Mouse (Mus musculus) regulatory T cell (primary cell): Measurements from ENCODE around the gene Mtrf1.
"Not testable (repeated sequence)": the region's sequence is repeated elsewhere in the genome, so short reads cannot be mapped to it uniquely, and the experiment has no call there.

Experiments
- in situ Hi-C: fragments of 300-600 bp; cut with MboI, MseI; formaldehyde crosslinking; loops from one replicate; pipeline ENCODE4 v1.15.1; 2025; ENCODE audit warnings: high pct_unique_total_duplicates

Gene Mtrf1

DNA sequence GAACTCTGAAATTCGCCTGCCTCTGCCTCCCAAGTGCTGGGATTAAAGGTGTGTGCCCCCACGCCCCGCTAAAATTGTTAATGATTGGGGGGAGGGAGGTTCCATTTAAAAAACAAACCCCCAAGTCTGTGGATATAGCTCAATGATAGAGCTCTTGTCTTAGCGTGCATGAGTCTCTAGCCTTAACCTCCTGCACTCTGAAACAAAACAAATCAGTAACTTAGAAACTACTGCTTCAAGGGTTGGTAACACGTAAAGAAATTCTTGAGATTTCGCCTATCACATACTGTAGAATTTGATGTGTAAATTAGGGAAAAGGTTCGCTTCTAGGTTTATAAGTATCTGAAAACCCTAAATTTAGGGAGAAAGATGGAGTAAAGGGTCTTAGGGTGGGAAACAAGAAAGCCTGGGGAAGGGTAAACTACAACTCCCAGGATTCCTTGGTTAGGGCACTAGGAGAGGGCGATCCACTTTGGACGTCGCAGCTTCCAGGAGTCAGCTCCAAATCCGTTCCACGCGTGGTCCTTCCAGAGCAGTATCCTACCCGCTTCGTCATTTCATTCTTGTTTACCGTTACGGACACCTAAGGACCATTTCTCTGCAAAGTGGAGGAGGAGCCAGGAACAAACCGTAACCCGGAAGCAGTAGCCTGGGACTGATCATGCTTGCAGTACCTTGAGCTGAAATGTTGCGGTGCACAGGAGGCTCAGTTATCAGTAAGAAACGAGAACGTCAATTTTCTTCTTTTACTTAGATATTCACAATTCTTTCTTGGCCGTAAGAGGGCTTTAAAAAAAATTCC is at the start of gene Mtrf1:
Gene Mtrf1, plus strand, starts transcription at position 452 of the 802 bp plus-strand sequence.
- in situ Hi-C loops: loop anchor here (10.0 kb wide), 1 partner anchor 187 kb away; the partner anchor contains the start of gene Sugt1

DNA sequence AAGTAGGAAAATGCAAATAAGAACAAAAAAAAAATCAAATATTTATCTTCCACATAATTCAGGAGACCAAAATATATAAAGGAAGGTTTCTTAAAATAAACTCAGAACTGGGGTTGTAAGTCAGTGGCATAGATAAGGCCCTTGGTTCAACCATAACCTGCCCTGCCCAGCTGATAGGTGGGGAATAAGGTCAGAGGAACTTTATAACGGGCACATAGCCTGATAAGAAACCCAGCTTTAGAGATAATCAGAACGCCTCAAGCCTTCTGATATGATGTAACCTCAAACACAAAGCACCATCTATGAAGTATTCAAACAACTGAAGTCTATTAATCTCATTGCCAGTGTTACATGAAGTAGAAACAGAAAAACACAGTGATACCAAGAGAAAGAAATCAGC is 39.5 kb upstream of the Mtrf1 start:
- in situ Hi-C loops: no loop called here

DNA sequence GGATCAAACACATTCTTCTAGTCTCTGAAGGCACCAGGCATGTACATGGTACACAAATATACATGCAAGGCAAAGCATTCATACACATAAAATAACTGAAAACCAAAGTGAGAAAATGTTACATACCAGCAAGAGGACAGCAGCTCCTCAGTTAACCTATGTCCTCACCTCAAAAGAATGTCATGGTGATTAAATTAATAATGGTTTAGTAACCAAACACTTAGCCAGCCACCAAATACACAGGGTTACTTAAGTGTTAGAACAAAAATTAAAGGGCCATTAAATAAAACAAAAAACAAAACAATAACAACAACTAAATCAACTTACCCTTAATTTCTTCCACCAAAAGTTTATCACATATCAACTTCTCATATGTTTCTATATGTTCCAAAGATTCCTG is 20.5 kb upstream of the Mtrf1 start:
- in situ Hi-C loops: loop anchor here (5.0 kb wide), 1 partner anchor 35 kb away; no protein-coding TSS in a partner anchor

DNA sequence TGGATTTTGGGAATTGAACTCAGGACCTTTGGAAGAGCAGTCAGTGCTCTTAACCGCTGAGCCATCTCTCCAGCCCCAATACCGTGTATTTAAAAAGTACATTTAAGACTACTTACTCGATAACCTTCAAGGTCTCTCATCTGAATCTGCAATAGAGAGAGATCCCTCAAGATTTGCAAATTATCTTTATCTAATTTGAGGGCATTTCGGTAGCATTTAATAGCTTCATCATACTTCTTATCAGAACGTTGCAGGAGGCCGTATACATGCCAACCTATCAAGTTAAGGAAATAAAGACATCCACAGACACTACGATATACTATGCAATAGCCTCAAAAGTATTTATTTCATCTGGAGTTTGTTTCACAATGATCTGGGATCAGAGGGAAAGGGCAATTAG is 14.5 kb upstream of the Mtrf1 start:
- in situ Hi-C loops: no loop called here

DNA sequence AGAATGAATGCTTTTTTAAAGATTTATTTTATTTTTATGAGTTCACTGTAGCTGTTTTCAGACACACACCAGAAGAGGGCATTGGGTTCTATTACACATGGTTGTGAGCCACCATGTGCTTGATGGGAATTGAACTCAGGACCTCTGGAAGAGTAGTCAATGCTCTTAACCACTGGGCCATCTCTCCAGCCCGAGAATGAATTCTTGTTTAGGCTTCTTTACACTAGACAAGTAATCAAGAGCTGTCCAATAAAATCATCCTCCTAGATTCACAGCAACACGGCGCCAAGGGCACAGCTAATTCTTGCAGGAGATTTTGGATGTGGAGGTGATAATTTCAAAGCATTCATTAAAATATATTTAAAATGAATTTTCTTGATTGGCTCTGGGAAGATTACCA is 9.3 kb upstream of the Mtrf1 start:
- in situ Hi-C loops: no loop called here

DNA sequence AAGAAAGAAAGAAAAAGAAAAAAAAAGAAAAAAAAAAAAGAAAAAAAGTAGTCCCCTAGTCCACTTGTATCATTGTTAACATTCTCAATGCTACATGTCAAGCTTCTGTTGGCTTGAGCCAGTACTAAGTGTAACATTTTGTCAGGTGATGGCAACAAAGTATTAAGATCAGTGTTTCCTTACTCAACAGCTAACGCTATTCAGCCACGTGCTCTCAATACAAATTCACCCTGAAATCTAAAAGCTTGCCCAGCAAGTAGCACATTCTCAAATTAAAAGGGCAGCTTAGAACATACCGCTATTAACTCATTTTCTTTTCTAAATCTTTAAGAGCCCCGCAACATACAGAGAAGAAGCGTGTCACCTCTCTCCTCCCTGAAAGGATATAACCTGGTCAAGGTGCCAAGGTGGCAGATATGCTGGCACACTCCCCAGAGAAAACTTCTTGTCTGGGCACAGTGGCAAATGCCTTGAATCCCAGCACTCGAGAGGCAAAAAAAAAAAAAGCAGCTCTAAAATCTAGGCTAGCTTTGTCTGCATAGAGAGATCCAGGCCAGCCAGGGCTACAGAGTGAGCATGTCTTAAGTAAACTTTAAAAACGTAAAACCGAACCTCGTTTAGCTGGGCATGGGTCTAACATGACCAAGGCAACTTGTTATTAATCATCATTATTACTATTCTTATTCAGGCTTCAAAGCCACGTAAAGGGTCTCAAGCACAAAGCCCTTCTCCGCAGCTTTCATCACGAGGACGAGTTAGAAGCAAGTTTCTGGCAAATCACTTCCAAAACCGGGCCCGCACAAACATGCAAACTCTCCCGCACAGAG is 7.9 kb upstream of the Mtrf1 start:
- in situ Hi-C loops: loop anchor here (5.0 to 10.0 kb wide), 2 partner anchors 78 to 195 kb away; partner anchors contain the start of gene Sugt1

DNA sequence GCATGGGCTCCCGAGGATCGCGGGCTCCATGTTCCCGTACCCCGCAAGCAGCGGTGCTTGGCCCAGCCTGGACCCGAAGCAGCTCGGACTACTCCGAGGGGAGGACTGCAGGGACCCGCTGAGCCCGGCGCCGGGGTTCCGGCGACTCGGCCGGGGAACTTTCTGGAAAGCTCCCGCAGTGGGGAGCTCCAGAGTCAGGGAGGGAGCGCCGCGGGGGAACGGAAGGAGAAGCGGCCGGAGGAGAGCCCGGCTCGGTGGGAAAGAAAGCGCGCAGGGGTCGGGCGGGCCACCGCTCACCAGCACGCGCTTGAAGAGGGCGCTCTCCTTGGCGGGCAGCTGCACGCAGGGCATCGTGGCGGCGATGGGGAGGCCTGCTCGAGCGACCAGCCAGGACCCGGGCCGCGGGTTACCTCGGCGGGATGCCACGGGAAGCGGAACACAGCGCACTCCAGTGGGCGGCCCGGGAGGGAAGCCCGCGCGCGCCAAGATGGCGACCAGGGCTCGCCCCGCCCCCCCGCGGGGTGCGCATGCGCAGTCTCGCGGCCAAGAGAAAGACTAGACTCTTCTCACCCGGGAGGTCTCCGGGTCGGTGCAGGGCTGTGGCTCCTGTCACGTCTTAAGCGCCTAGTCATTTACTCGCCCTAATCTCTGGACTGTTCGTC is 7.2 kb upstream of the Mtrf1 start, which contains the start of gene Naa16:
Gene Naa16, minus strand, starts transcription at position 514 of the 662 bp plus-strand sequence.
- in situ Hi-C loops: loop anchor here (5.0 to 10.0 kb wide), 2 partner anchors 77 to 194 kb away; partner anchors contain the start of gene Sugt1

DNA sequence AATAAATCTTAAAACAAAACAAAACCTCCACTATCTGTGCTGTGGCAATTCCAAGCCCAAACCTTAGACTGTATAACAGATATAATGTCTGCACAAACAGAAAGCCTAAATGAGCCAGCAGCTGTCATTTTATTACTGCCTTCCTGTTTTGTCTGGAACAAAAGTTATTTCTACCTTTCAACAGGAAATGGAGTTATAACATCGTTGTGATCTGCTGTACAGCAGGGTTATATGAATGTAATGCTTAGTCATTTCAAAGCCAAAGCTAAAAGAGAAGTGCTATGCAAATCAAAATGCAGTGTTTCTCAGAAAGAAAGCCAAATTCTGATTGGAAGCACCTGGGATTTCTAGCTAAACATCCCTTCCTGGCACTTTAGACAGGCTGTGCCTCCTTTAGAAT is 4.3 kb upstream of the Mtrf1 start:
- in situ Hi-C loops: loop anchor here (5.0 to 10.0 kb wide), 2 partner anchors 74 to 192 kb away; partner anchors contain the start of gene Sugt1

DNA sequence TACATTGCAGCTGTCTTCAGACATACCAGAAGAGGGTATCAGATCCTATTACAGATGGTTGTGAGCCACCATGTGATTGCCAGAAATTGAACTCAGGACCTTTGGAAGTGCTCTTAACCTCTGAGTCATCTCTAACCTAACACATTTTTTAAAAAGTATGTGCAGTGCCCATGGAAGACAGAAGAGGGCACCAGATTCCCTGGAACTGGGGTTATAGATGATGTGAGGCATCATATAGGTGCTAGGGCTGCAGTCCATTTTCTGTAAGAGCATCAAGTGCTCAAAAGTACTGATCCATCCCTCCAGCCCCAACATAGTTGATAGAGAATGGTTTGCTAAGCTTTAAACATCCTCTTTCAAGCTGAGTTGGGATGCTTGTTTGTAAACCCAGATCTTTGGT is 3.0 kb upstream of the Mtrf1 start:
- in situ Hi-C loops: loop anchor here (5.0 to 10.0 kb wide), 2 partner anchors 73 to 190 kb away; partner anchors contain the start of gene Sugt1

DNA sequence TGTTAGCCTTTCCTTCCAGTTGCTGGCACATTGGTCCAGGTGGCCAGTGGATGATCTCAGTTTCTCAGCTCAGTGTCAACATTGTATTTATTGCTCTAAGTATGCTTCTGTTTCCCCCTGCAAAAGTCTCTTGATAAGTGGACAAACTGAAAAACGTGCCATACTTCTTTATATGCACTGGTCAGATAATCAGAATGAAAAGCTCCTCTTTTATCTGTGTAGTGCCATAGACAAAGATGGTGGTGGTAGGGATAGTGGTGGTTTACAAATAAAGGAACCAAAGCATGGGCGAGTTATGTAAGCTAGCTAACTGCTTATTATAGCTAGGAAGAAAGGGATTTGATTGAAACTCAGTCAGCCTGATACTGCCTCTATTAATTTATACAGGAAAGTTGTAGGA is 10.1 kb downstream of the Mtrf1 start:
- in situ Hi-C loops: loop anchor here (10.0 kb wide), 1 partner anchor 1213 kb away; no protein-coding TSS in a partner anchor

DNA sequence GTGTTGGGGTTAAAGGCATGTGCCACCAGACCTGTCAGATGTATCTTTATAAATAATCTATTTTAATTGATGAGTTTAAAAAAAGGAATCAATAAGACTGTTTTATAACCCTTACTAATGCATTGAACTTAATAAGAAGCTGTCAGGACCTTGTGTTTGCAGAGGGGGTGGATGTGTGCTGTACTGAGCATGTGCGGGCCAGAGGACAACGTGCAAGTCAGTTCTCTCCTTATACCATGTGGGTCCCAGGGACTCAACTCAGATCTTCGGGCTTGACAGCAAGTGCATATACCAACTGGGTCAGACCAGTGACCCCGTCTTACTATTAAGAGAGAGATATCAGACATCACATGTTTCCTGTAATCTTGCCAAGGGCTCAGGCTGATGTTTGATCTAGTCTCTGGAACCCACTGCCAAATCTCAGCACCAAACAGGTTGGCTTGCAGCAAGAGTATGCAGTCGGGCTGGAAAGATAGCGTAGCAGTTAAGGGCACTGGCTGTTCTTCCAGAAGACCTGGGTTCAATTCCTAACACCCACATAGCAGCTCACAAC is 11.8 kb downstream of the Mtrf1 start:
- in situ Hi-C loops: loop anchor here (10.0 kb wide), 1 partner anchor 1215 kb away; no protein-coding TSS in a partner anchor

DNA sequence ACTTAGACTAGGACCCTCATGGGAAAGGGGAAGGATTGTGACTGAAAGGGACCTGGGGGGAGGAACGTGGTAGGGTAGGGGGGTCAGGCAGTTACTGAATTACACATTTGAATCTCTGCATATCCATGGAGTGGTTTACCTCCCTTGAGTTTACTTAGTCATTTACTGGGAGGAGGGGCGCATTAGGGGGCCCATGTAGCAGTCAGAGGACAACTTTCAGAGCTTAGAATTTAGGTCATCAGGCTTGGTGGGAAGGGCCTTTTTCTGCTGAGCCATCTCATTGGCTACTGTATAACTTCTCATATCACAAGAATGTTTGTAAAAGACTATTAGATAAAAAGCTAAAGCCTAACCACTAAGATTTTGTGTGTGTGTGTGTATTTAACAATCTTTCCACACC is 13.1 kb downstream of the Mtrf1 start:
- in situ Hi-C loops: no loop called here

DNA sequence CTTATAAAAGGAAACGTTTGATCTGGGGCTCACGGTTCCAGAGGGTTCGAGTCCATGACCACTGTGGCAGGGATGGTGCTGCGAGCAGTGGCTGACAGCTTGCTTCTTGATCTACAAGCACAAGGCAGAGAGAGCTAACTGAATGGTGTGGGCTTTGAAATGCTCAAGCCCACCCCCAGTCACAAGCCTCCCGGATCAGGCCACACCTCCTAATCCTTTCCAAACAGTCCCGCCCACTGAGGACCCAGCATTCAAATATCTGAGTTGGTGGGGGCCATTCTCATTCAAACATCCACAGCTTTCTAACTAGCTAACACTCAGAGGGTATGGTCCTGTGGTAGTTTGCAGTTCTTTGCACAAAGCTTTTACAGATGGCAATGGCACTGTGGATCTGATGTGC is 15.5 kb downstream of the Mtrf1 start:
- in situ Hi-C loops: no loop called here

DNA sequence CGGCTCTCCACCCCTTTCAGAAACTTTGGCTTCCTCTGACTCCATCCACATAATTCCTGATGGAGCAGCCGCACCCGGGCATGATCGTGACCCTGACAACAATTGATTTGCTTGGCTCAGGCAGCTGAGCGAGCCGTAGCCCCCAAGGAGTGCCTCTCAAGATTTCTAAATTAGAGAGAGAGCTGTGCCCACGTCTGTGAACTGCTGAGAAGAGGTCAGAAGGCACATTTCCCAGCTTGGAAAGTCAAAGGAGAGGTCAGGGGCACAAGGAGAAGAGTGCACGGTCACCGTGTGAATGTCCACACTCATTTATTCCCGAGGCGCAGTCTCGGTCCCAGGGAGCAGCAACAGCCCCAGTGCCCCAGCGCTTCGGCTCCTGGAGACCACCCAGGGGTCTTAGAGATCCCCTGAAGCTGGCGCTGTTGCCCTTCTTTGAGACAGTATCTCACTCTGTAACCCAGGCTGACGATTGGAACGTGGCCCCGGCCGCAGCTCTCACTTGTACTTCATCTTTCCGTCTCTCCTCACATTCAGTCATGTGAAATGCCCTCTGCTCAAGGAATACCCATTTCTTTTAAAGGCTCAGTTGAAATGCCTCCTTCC is 22.6 kb downstream of the Mtrf1 start:
- in situ Hi-C loops: no loop called here

DNA sequence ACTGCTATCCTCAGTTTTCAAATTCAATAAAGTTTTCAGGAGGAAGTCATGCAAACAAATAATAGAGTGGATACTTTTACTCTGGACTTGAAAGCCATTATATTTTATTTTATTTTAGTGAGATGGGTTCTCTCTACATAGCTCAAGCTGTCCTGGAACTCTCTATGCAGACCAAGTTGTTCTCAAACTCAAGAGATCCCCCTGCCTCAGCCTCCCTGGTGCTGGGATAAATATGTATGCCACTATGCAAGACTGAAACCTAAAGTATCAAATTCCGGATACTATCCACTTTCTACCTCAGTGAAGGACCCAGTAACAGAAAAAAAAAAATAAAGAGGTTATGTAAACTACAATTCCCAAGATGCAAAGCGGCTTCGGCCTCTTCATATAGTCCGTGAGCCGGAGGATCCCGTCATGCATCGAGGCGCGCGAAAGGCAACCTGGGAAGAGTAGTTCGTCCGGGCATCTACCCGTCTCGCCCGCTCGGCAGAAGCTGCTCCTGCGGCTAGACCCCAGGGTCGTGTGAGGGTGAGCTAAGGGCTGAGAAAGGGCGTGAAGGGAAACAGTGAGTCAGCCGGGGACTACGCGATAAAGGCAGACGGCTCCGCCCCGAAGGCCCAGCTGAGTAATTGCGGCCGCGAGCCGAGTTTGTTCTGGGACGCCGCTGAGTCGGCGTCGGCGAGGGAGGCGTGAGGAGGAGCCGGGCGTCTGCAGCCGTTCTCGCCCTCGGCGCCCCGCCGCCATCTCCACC is 28.6 kb downstream of the Mtrf1 start, which contains the start of gene Kbtbd7:
Gene Kbtbd7, plus strand, starts transcription at position 533 of the 751 bp plus-strand sequence.
- in situ Hi-C loops: no loop called here

DNA sequence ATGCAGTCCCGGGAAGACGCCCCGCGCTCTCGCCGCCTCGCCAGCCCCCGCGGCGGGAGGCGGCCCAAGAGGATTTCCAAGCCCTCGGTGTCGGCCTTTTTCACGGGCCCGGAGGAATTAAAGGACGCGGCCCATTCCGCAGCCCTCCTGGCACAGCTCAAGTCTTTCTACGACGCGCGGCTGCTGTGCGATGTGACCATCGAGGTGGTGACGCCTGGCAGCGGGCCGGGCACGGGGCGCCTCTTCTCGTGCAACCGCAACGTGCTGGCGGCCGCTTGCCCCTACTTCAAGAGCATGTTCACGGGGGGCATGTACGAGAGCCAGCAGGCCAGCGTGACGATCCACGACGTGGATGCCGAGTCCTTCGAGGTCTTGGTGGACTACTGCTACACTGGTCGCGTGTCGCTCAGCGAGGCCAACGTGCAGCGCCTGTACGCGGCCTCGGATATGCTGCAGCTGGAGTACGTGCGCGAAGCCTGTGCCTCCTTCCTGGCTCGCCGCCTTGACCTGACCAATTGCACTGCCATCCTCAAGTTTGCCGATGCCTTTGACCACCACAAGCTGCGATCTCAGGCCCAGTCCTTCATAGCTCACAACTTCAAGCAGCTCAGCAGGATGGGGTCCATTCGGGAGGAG is 29.3 kb downstream of the Mtrf1 start:
- in situ Hi-C loops: not testable (repeated sequence)

DNA sequence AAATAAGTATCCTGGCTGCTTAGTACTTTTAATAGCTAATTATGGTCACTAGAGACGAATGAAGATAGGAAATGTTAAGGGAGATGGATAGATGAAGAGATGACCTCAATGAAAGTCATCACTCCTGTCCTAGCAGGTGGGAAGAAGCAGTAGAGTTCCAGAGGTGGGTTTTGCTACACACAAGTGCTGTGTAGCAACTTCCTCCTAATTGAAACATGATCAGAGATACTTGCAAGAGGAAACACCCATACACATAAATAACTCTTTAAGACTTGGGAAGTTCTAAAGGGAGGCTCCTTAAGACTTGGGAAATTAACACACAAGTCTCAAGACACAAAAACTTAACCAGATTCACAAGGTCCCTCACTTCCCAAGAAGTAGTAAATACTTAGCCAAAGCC is 36.5 kb downstream of the Mtrf1 start:
- in situ Hi-C loops: no loop called here

DNA sequence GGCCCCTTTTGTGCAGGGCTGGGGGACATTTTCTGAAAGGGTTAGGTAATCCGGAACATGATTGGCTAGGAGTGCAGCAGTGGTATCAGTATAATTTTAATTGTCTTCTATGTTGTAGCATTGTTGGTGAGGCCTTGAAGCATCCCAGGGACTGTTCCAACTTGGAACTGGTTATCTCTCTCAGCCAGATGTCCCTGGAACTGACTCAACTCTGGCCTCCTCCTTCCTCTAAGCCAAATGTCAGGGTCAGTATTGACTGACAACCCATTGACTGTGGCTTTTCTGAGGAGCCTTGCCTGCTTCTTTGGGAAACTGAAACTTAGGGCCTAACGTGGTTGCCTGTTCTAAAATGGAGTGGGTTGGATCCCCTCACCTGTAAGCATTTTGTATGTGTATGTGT is 43.1 kb downstream of the Mtrf1 start:
- in situ Hi-C loops: no loop called here

DNA sequence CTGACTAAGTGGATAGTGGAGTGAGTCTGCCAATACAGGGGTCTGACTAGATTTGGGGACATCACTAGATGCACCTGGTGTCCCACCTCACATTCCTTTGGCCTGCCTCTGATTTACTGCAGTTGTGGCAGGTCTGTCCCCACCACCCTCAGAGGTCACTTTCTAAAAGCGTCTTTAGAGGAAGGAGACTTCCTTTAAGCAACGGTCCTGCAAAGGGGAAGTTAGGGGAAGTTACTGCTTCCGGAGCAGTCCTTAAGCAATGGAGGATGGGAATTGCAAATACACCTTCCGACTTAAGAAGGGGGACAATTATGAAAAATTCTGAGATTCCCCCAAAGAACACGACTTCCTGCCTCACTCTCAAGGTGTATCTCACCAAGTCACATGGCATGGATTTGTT is 43.9 kb downstream of the Mtrf1 start:
- in situ Hi-C loops: no loop called here

DNA sequence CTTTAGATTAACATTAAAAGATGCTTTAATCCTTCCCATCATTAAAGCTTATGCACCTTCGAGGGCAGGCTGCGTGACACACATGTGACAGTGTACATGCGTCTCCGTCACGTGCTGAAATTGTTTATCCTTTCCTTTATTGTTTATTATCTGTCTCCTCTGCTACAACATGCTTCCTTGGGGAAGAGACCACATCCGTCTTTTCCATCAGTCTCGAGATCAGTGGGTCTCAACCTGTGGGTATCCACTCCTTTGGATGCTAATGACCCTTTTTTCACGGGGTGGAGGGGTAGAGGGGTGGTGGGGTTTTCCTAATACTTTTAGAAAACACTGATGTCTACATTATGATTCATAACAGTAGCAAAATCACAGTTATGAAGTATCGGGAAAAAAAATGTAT is 47.0 kb downstream of the Mtrf1 start:
- in situ Hi-C loops: no loop called here
